Mouse (Mus musculus) hindbrain, postnatal 0 days (tissue): ENCODE data around the gene Pitpnc1. TPM values are rescaled to one million over a fixed set of nuclear protein-coding genes. Genes with fewer than 3 reads are reported as not detected.

ENCODE experiments used
- ATAC-seq: fragments of 200-750 bp; cut with Nextera tagmentation; 2 replicates; pipeline ENCODE4 v1.8.0; 2017; ENCODE audit warnings: mild to moderate bottlenecking, moderate TSS enrichment, moderate library complexity
- DNase-seq: peaks from one replicate; pipeline ENCODE4 v3.0.0-alpha.2; 2015; ENCODE audit warnings: low spot score
- H3K27ac ChIP-seq: fragments of 300-500 bp; sonication (generic); 2 replicates; pipeline ENCODE4 v1.5.1; 2014; ENCODE audit warnings: mild to moderate bottlenecking
- H3K27me3 ChIP-seq: fragments of 300-500 bp; sonication (generic); 2 replicates; pipeline ENCODE4 v1.6.1; 2014; ENCODE audit warnings: low read length, mixed read lengths; ENCODE audit not compliant: insufficient read depth
- H3K36me3 ChIP-seq: fragments of 300-500 bp; sonication (generic); 2 replicates; pipeline ENCODE4 v1.6.1; 2014; ENCODE audit warnings: low read length, mixed read lengths; ENCODE audit not compliant: insufficient read depth
- H3K4me1 ChIP-seq: fragments of 300-500 bp; sonication (generic); 2 replicates; pipeline ENCODE4 v1.6.1; 2014; ENCODE audit warnings: antibody characterized with exemption, low read length, mixed read lengths; ENCODE audit not compliant: insufficient read depth
- H3K4me2 ChIP-seq: fragments of 300-500 bp; sonication (generic); 2 replicates; pipeline ENCODE4 v1.6.1; 2014; ENCODE audit warnings: low read depth, mild to moderate bottlenecking, low read length, moderate library complexity, mixed read lengths
- H3K4me3 ChIP-seq: fragments of 300-500 bp; sonication (generic); 2 replicates; pipeline ENCODE4 v1.5.1; 2014; ENCODE audit warnings: low read length
- H3K9ac ChIP-seq: fragments of 300-500 bp; sonication (generic); replicated peaks from 2 replicates; pipeline ENCODE4 v1.6.1; 2014; ENCODE audit warnings: mild to moderate bottlenecking, low read length, moderate library complexity, mixed read lengths
- H3K9me3 ChIP-seq: fragments of 300-500 bp; sonication (generic); 2 replicates; pipeline ENCODE4 v1.6.1; 2016; ENCODE audit warnings: low read length, mixed read lengths
- CTCF ChIP-seq: IDR thresholded peaks from 2 replicates; pipeline ENCODE4 v1.5.1; 2016; ENCODE audit warnings: antibody characterized with exemption, control low read depth, low read depth
- WGBS: fragments of 180-500 bp; shearing (Covaris S2); extraction: QIAGEN DNeasy Blood & Tissue Kit; methylation state at CpG from one replicate; pipeline ENCODE4 v1.1.7; 2014; 5-methylcytosine and 5-hydroxymethylcytosine counted together
- polyA plus RNA-seq: library from polyadenylated mRNA; unstranded; fragments of >200 nt; fragmentation: Nextera tagmentation; extraction: Ambion mirVana; gene quantifications from 2 replicates; pipeline ENCODE4 v1.2.1, GENCODE M21; 2015
- total RNA-seq: library from RNA; depleted of rRNA; stranded (reverse); fragments of >200 nt; gene quantifications from 2 replicates; pipeline ENCODE4 v1.2.3, GENCODE M21; 2014

Pitpnc1 gene
- total and polyA plus RNA-seq, 2 experiments from 2014 or later = 42.2 to 43.6 TPM

- no peaks in the 10 kb centered on the region for H3K9me3 ChIP-seq
- ATAC-seq (peak; percentile 38; the same call in 1 of the 2 replicates), DNase-seq (peak; percentile 44)
- no peak overlapping the region for H3K4me2 ChIP-seq
- no peak overlapping the region for H3K4me3 ChIP-seq
- 50% methylated on average over 12 of the region's 12 CpGs for WGBS
- H3K27ac ChIP-seq = peak overlapping the region; percentile 3; the same call in 1 of the 2 replicates
- H3K27me3 ChIP-seq = no peaks in the 10 kb centered on the region
- no peaks in the 10 kb centered on the region for H3K36me3 ChIP-seq
- peaks cover 7% of the 10 kb centered on the region; the same call in 1 of the 2 replicates for H3K4me1 ChIP-seq
- no peak overlapping the region for H3K9ac ChIP-seq
- TF ChIP-seq CTCF = no peak
These were observed 94.2 kb downstream of the Pitpnc1 start for GRCm38 (mm10) chr11:107376272-107376671.

GRCm38 (mm10) chr11:107375816-107376215 lies 94.7 kb downstream of the Pitpnc1 start:
- DNase-seq (no peak), ATAC-seq (no peak)
- WGBS = 87% methylated on average over 11 of the region's 11 CpGs
- 0 out of 2 replicates have a peak overlapping the region, but pooled peaks have one; percentile 3 for H3K27ac ChIP-seq
- H3K4me3 ChIP-seq = no peak overlapping the region
- H3K4me1 ChIP-seq = peaks cover 7% of the 10 kb centered on the region; the same call in 1 of the 2 replicates
- no peak overlapping the region for H3K4me2 ChIP-seq
- no peak overlapping the region for H3K9ac ChIP-seq
- no peak for TF ChIP-seq CTCF
- no peaks in the 10 kb centered on the region for H3K9me3 ChIP-seq
- H3K27me3 ChIP-seq = no peaks in the 10 kb centered on the region
- H3K36me3 ChIP-seq = no peaks in the 10 kb centered on the region

- no peak for ATAC-seq
- no peak for DNase-seq
- H3K9ac ChIP-seq = no peak overlapping the region
These were observed 96.9 kb downstream of the Pitpnc1 start for GRCm38 (mm10) chr11:107373569-107373968.

GRCm38 (mm10) chr11:107373154-107373553 lies 97.3 kb downstream of the Pitpnc1 start:
- WGBS = 94% methylated on average over 4 of the region's 4 CpGs
- no peak overlapping the region; the same call in 1 of the 2 replicates for H3K27ac ChIP-seq
- DNase-seq (no peak), ATAC-seq (no peak)
- H3K36me3 ChIP-seq = no peaks in the 10 kb centered on the region
- no peak overlapping the region for H3K9ac ChIP-seq
- H3K4me2 ChIP-seq = no peak overlapping the region
- TF ChIP-seq CTCF = no peak
- H3K27me3 ChIP-seq = no peaks in the 10 kb centered on the region
- no peaks in the 10 kb centered on the region for H3K9me3 ChIP-seq
- peaks cover 4% of the 10 kb centered on the region; the same call in 1 of the 2 replicates for H3K4me1 ChIP-seq
- no peak overlapping the region for H3K4me3 ChIP-seq

More at GRCm38 (mm10) chr11:107373569-107373968, 96.9 kb downstream of the Pitpnc1 start:
- peaks cover 4% of the 10 kb centered on the region; the same call in 1 of the 2 replicates for H3K4me1 ChIP-seq
- H3K27me3 ChIP-seq = no peaks in the 10 kb centered on the region
- no peaks in the 10 kb centered on the region for H3K9me3 ChIP-seq
- no peak for TF ChIP-seq CTCF
- 96% methylated on average over 6 of the region's 6 CpGs for WGBS
- H3K4me3 ChIP-seq = no peak overlapping the region
- H3K27ac ChIP-seq = no peak overlapping the region
- H3K4me2 ChIP-seq = no peak overlapping the region
- H3K36me3 ChIP-seq = no peaks in the 10 kb centered on the region

GRCm38 (mm10) chr11:107372688-107373087 lies 97.8 kb downstream of the Pitpnc1 start:
- Histone ChIP-seq H3K9ac (no peak overlapping the region), H3K36me3 (no peaks in the 10 kb centered on the region), H3K4me3 (no peak overlapping the region), H3K27me3 (no peaks in the 10 kb centered on the region), H3K27ac (peak overlapping the region; percentile 34), H3K4me2 (no peak overlapping the region), H3K4me1 (peaks cover 4% of the 10 kb centered on the region; the same call in 1 of the 2 replicates), H3K9me3 (no peaks in the 10 kb centered on the region)
- no peak for DNase-seq
- WGBS = 42% methylated on average over 7 of the region's 7 CpGs
- TF ChIP-seq CTCF = no peak
- ATAC-seq = no peak

GRCm38 (mm10) chr11:107370476-107370875 lies 100.0 kb downstream of the Pitpnc1 start:
- Histone ChIP-seq H3K9me3 (no peaks in the 10 kb centered on the region), H3K4me1 (peaks cover 4% of the 10 kb centered on the region; the same call in 1 of the 2 replicates), H3K4me3 (no peak overlapping the region), H3K27ac (no peak overlapping the region), H3K36me3 (no peaks in the 10 kb centered on the region), H3K27me3 (no peaks in the 10 kb centered on the region), H3K4me2 (no peak overlapping the region), H3K9ac (no peak overlapping the region)
- WGBS = 87% methylated on average over 3 of the region's 3 CpGs
- ATAC-seq = no peak
- TF ChIP-seq CTCF = no peak
- no peak for DNase-seq

GRCm38 (mm10) chr11:107369661-107370060 lies 100.8 kb downstream of the Pitpnc1 start:
- Histone ChIP-seq H3K36me3 (no peaks in the 10 kb centered on the region), H3K27me3 (no peaks in the 10 kb centered on the region), H3K4me3 (no peak overlapping the region), H3K27ac (no peak overlapping the region), H3K9me3 (no peaks in the 10 kb centered on the region), H3K9ac (no peak overlapping the region), H3K4me1 (peaks cover 4% of the 10 kb centered on the region; the same call in 1 of the 2 replicates), H3K4me2 (no peak overlapping the region)
- no peak for TF ChIP-seq CTCF
- no peak for ATAC-seq
- WGBS = 98% methylated on average over 6 of the region's 6 CpGs
- DNase-seq = no peak
